Mouse (Mus musculus) MEL (cell line): ENCODE results near the gene Cd247. TPM values are rescaled to one million over a fixed set of nuclear protein-coding genes. Genes with fewer than 3 reads are reported as not detected.

Experiments
- DNase-seq: peaks from one replicate; pipeline ENCODE4 v3.0.0; 2011; ENCODE audit warnings: low read depth, low spot score
- H3K27ac ChIP-seq: 2 replicates; pipeline ENCODE4 v1.5.1; 2012; ENCODE audit warnings: low read depth, mild to moderate bottlenecking, control low read depth, low read length, moderate library complexity; ENCODE audit not compliant: control insufficient read depth
- H3K27me3 ChIP-seq, 2 experiments: fragments of 150-350 bp in 1 of 2; sonication (generic) in 1 of 2; 2 replicates each; pipeline ENCODE4 v1.6.1; 2012; ENCODE audit warnings: low read length in 2 of 2, mild to moderate bottlenecking in 2 of 2, improper control_type of control experiment in 1 of 2, moderate library complexity in 1 of 2; ENCODE audit not compliant: insufficient read depth in 2 of 2, control insufficient read depth in 1 of 2
- H3K36me3 ChIP-seq, 2 experiments: 2 replicates each; pipeline ENCODE4 v1.6.1; 2012 to 2014; ENCODE audit warnings: low read length in 2 of 2, improper control_type of control experiment in 1 of 2, inconsistent platforms in 1 of 2, mild to moderate bottlenecking in 1 of 2; ENCODE audit not compliant: insufficient read depth in 2 of 2, control insufficient read depth in 1 of 2
- H3K4me1 ChIP-seq, 2 experiments: fragments of 150-350 bp in 1 of 2; sonication (generic) in 1 of 2; 2 replicates each; pipeline ENCODE4 v1.6.1; 2012; ENCODE audit warnings: low read length in 2 of 2, improper control_type of control experiment in 1 of 2, mild to moderate bottlenecking in 1 of 2; ENCODE audit not compliant: insufficient read depth in 2 of 2, control insufficient read depth in 1 of 2
- H3K4me3 ChIP-seq, 2 experiments: fragments of 150-350 bp in 1 of 2; sonication (generic) in 1 of 2; 2 replicates each; pipeline ENCODE4 v1.5.1; 2012; ENCODE audit warnings: low read depth in 2 of 2, low read length in 2 of 2, mild to moderate bottlenecking in 2 of 2, moderate library complexity in 2 of 2, control low read depth in 1 of 2, improper control_type of control experiment in 1 of 2; ENCODE audit not compliant: control insufficient read depth in 1 of 2, insufficient read depth in 1 of 2
- H3K79me2 ChIP-seq: 2 replicates; pipeline ENCODE4 v1.6.1; 2012; ENCODE audit warnings: mild to moderate bottlenecking, low read length, moderate library complexity; ENCODE audit not compliant: control insufficient read depth, poor library complexity, insufficient read depth
- H3K9ac ChIP-seq: 2 replicates; pipeline ENCODE4 v1.6.1; 2012; ENCODE audit warnings: low read depth, mild to moderate bottlenecking, control low read depth, low read length, moderate library complexity; ENCODE audit not compliant: control insufficient read depth, poor library complexity, severe bottlenecking
- H3K9me3 ChIP-seq: fragments of 150-350 bp; sonication (generic); replicated peaks from 2 replicates; pipeline ENCODE4 v1.6.1; 2012; ENCODE audit warnings: mild to moderate bottlenecking, low read length, improper control_type of control experiment, moderate library complexity; ENCODE audit not compliant: insufficient read depth
- BHLHE40 ChIP-seq: IDR thresholded peaks from 2 replicates; pipeline ENCODE4 v1.6.1; 2012; ENCODE audit warnings: low read depth, mild to moderate bottlenecking, inconsistent platforms, low read length, improper control_type of control experiment, borderline replicate concordance
- CTCF ChIP-seq, 3 experiments: IDR thresholded peaks in 2 of 3; conservative IDR thresholded peaks in 1 of 3; 2 replicates each; pipeline ENCODE4 v1.5.1; 2011 to 2012; ENCODE audit warnings: low read length in 3 of 3, low read depth in 2 of 3, mild to moderate bottlenecking in 2 of 3, improper control_type of control experiment in 1 of 3, inconsistent platforms in 1 of 3, mixed read lengths in 1 of 3, moderate library complexity in 1 of 3; ENCODE audit not compliant: control insufficient read depth in 1 of 3, insufficient read depth in 1 of 3, poor library complexity in 1 of 3, severe bottlenecking in 1 of 3
- ELF1 ChIP-seq: IDR thresholded peaks from 2 replicates; pipeline ENCODE4 v1.6.1; 2014; ENCODE audit warnings: low read depth, mild to moderate bottlenecking, inconsistent platforms, low read length, improper control_type of control experiment, moderate library complexity
- EP300 ChIP-seq, 2 experiments: IDR thresholded peaks; 2 replicates each; pipeline ENCODE4 v1.6.1; 2011; ENCODE audit warnings: improper control_type of control experiment in 2 of 2, low read length in 2 of 2, low read depth in 1 of 2, mild to moderate bottlenecking in 1 of 2
- ETS1 ChIP-seq: IDR thresholded peaks from 2 replicates; pipeline ENCODE4 v1.6.1; 2012; ENCODE audit warnings: low read depth, mild to moderate bottlenecking, inconsistent platforms, low read length, improper control_type of control experiment, moderate library complexity
- GATA1 ChIP-seq: IDR thresholded peaks from 2 replicates; pipeline ENCODE4 v1.6.1; 2011; ENCODE audit warnings: low read depth, low read length, improper control_type of control experiment
- HCFC1 ChIP-seq: IDR thresholded peaks from 2 replicates; pipeline ENCODE4 v1.6.1; 2012; ENCODE audit warnings: low read depth, mild to moderate bottlenecking, inconsistent platforms, low read length, improper control_type of control experiment, moderate library complexity
- KAT2A ChIP-seq: conservative IDR thresholded peaks from 2 replicates; pipeline ENCODE4 v1.6.1; 2012; ENCODE audit warnings: low read depth, low read length, improper control_type of control experiment, inconsistent platforms
- MAFK ChIP-seq: IDR thresholded peaks from 2 replicates; pipeline ENCODE4 v1.6.1; 2011; ENCODE audit warnings: low read depth, mild to moderate bottlenecking, low read length, improper control_type of control experiment, borderline replicate concordance
- MAX ChIP-seq: IDR thresholded peaks from 2 replicates; pipeline ENCODE4 v1.6.1; 2011; ENCODE audit warnings: low read length, improper control_type of control experiment
- MAZ ChIP-seq: IDR thresholded peaks from 2 replicates; pipeline ENCODE4 v1.6.1; 2012; ENCODE audit warnings: low read depth, mild to moderate bottlenecking, inconsistent platforms, low read length, improper control_type of control experiment
- MEF2A ChIP-seq: IDR thresholded peaks from 2 replicates; pipeline ENCODE4 v1.6.1; 2014; ENCODE audit warnings: low read depth, mild to moderate bottlenecking, inconsistent platforms, low read length, improper control_type of control experiment; ENCODE audit not compliant: poor library complexity, insufficient replicate concordance, severe bottlenecking; ENCODE audit errors: extremely low read depth
- MXI1 ChIP-seq: IDR thresholded peaks from 2 replicates; pipeline ENCODE4 v1.6.1; 2011; ENCODE audit warnings: mild to moderate bottlenecking, low read depth, low read length, improper control_type of control experiment
- MYC ChIP-seq: IDR thresholded peaks from 2 replicates; pipeline ENCODE4 v1.6.1; 2011; ENCODE audit warnings: low read depth, mild to moderate bottlenecking, low read length, improper control_type of control experiment, moderate library complexity
- NELFE ChIP-seq: IDR thresholded peaks from 2 replicates; pipeline ENCODE4 v1.6.1; 2011; ENCODE audit warnings: low read depth, low read length, improper control_type of control experiment
- NRF1 ChIP-seq: IDR thresholded peaks from 2 replicates; pipeline ENCODE4 v1.6.1; 2014; ENCODE audit warnings: low read depth, mild to moderate bottlenecking, inconsistent platforms, low read length, improper control_type of control experiment, moderate library complexity; ENCODE audit not compliant: poor library complexity, insufficient read depth, severe bottlenecking
- POLR2A ChIP-seq, 2 experiments: IDR thresholded peaks; 2 replicates each; pipeline ENCODE4 v1.6.1; 2011 to 2012; ENCODE audit warnings: low read length in 2 of 2, mild to moderate bottlenecking in 2 of 2, control low read depth in 1 of 2, improper control_type of control experiment in 1 of 2, low read depth in 1 of 2, moderate library complexity in 1 of 2; ENCODE audit not compliant: control insufficient read depth in 1 of 2, insufficient read depth in 1 of 2, poor library complexity in 1 of 2
- POLR2AphosphoS5 ChIP-seq: IDR thresholded peaks from 2 replicates; pipeline ENCODE4 v1.6.1; 2012; ENCODE audit warnings: low read depth, borderline replicate concordance, mild to moderate bottlenecking, inconsistent platforms, low read length, moderate library complexity, mixed read lengths
- RAD21 ChIP-seq: IDR thresholded peaks from 2 replicates; pipeline ENCODE4 v1.6.1; 2011; ENCODE audit warnings: mild to moderate bottlenecking, low read depth, low read length, improper control_type of control experiment
- SIN3A ChIP-seq: IDR thresholded peaks from 2 replicates; pipeline ENCODE4 v1.6.1; 2012; ENCODE audit warnings: low read length, improper control_type of control experiment, inconsistent platforms
- SMC3 ChIP-seq: IDR thresholded peaks from 2 replicates; pipeline ENCODE4 v1.6.1; 2011; ENCODE audit warnings: low read depth, low read length, improper control_type of control experiment
- TBP ChIP-seq: IDR thresholded peaks from 2 replicates; pipeline ENCODE4 v1.8.0; 2011; ENCODE audit warnings: low read depth, low read length, improper control_type of control experiment
- USF2 ChIP-seq, 2 experiments: IDR thresholded peaks; 2 replicates each; pipeline ENCODE4 v1.6.1; 2011 to 2012; ENCODE audit warnings: improper control_type of control experiment in 2 of 2, low read length in 2 of 2, borderline replicate concordance in 1 of 2, inconsistent platforms in 1 of 2, low read depth in 1 of 2, mild to moderate bottlenecking in 1 of 2; ENCODE audit not compliant: insufficient read depth in 1 of 2
- ZC3H11A ChIP-seq: IDR thresholded peaks from 2 replicates; pipeline ENCODE4 v1.6.1; 2012; ENCODE audit warnings: low read depth, mild to moderate bottlenecking, inconsistent platforms, low read length, improper control_type of control experiment
- ZNF384 ChIP-seq: IDR thresholded peaks from 2 replicates; pipeline ENCODE4 v1.6.1; 2012; ENCODE audit warnings: low read depth, mild to moderate bottlenecking, inconsistent platforms, low read length, improper control_type of control experiment
- polyA plus RNA-seq, 2 experiments: library from polyadenylated mRNA; stranded (reverse) in 1 of 2; unstranded in 1 of 2; fragments of >175 nt in 1 of 2; fragments of >200 nt in 1 of 2; gene quantifications; 2 replicates each; pipeline versions ENCODE4 v1.2.1 to v1.2.4; 2012; ENCODE audit warnings: low replicate concordance in 2 of 2, low read depth in 1 of 2; ENCODE audit not compliant: insufficient read length in 2 of 2, insufficient read depth in 1 of 2, missing spikeins in 1 of 2
- total RNA-seq: library from RNA; depleted of rRNA; stranded (reverse); fragments of 300-350 nt; gene quantifications from 2 replicates; pipeline ENCODE4 v1.2.3, GENCODE M21; 2012

The Cd247 gene
- total and polyA plus RNA-seq, 3 experiments = 1.3 to 1.7 TPM; not detected in 1

DNA sequence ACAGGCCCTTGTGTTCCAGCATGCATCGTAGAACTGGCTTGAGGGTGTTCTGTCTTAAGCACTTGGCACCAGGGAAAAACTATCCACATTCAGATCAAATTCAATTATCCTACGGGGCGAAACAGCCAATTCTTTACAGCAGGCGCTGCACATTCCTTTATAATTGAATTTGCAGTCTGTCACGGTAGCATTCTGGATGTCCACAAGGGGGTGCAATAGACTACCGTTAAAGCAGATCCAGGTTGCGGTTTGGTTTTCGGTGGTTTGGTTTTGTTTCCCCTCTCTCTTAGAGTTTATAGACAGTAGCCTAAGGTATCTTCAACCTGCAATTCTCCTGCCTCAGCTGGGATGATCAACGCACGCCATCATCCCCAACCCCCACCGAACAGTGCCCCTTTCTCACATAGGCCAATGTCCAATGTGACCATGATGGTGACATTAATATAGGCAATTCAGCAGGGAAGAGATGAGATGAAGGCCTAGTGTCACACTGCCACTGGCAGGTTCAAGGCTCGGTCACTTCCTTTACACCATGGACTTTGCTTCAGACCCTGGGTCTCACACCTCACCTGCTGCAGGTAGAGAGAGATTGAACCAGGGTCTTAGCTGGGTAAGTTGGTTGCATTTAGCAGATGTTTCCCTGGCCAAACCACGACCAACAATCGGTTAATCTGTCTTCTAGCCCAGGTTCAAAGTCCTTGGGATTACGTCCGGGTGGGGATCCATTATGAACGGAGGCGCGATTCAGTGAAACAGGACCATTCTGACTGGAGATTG is 12.8 kb upstream of the Cd247 start (continued):
- TF ChIP-seq ZNF384 (no peak), NRF1 (no peak), ZC3H11A (peak; percentile 63)

- Histone ChIP-seq H3K36me3 (no peaks in the 10 kb centered on the region), H3K4me1 (peaks cover 0 to 10% of the 10 kb centered on the region in 2 experiments; a peak in 1 of 4 replicates), H3K4me3 (peak overlapping the region; percentile 57 to 76), H3K9me3 (no peaks in the 10 kb centered on the region), H3K27me3 (no peaks in the 10 kb centered on the region), H3K27ac (no peak overlapping the region), H3K9ac (peak overlapping the region; percentile 55), H3K79me2 (no peaks in the 10 kb centered on the region)
- DNase-seq = peak; percentile 79
- TF ChIP-seq ZC3H11A (peak; percentile 93), RAD21 (peak; percentile 92), EP300 (IDR thresholded peaks at IDR 0.05; ENCODE audit: low read depth in 1 of 2, low read length in 2 of 2) (no peak), BHLHE40 (no peak), MYC (peak; percentile 94), POLR2A (IDR thresholded peaks at IDR 0.05; ENCODE audit: control insufficient read depth in 1 of 2, insufficient read depth in 1 of 2, low read depth in 1 of 2, low read length in 2 of 2, poor library complexity in 1 of 2) (no peak), ETS1 (0 out of 2 replicates have a peak, but pooled peaks have one; percentile 12), GATA1 (peak; percentile 59; the same call in 1 of the 2 replicates), MAX (peak; percentile 88), KAT2A (no peak), POLR2AphosphoS5 (no peak), NELFE (no peak), SMC3 (peak; percentile 85), ELF1 (0 out of 2 replicates have a peak, but pooled peaks have one; percentile 42), MEF2A (no peak), NRF1 (no peak), TBP (no peak), CTCF (IDR thresholded peaks at IDR 0.05 in 2 of 3, conservative IDR thresholded peaks at IDR 0.05 in 1 of 3; ENCODE audit: control insufficient read depth in 1 of 3, insufficient read depth in 1 of 3, low read depth in 2 of 3, low read length in 3 of 3, poor library complexity in 1 of 3, severe bottlenecking in 1 of 3) (peak; percentile 30 to 86 (median 31); a peak in 4 of 6 replicates), SIN3A (peak; percentile 87; the same call in 1 of the 2 replicates), MXI1 (peak; percentile 96), HCFC1 (no peak), USF2 (IDR thresholded peaks at IDR 0.05; ENCODE audit: borderline replicate concordance in 1 of 2, insufficient read depth in 1 of 2, low read depth in 1 of 2, low read length in 2 of 2) (no peak), MAFK (no peak), MAZ (no peak)
Measured at GRCm38 (mm10) chr1:165779954-165780585, 8.4 kb upstream of the Cd247 start.
